Comparison of ENCODE assay signal across 1 mouse cellular context in genomic region chr6:113656847-113657246, GRCm38 (mm10).
TF ChIP-seq lines count a peak whose summit lies in the region.

No protein-coding gene starts in this region.

TF ChIP-seq in CH12.LX, 34 proteins besides CTCF, POLR2A, EP300 and RAD21:
- no peak for TF ChIP-seq PAX5 (IDR thresholded peaks at IDR 0.05; ENCODE audit: low read length)
- TF ChIP-seq KAT2A (IDR thresholded peaks at IDR 0.05; ENCODE audit: insufficient replicate concordance, low read length): no peak
- TF ChIP-seq E2F4 (IDR thresholded peaks at IDR 0.05; ENCODE audit: insufficient replicate concordance, low read depth, low read length): no peak
- no peak for TF ChIP-seq ZC3H11A (IDR thresholded peaks at IDR 0.05; ENCODE audit: low read depth, low read length)
- TF ChIP-seq MAZ (IDR thresholded peaks at IDR 0.05; ENCODE audit: low read depth, low read length): no peak
- no peak for TF ChIP-seq TCF12 (IDR thresholded peaks at IDR 0.05; ENCODE audit: low read depth, low read length)
- no peak for TF ChIP-seq RCOR1 (conservative IDR thresholded peaks at IDR 0.05; ENCODE audit: low read depth, low read length)
- no peak for TF ChIP-seq CHD1 (IDR thresholded peaks at IDR 0.05; ENCODE audit: low read depth, low read length)
- no peak for TF ChIP-seq ZKSCAN1 (IDR thresholded peaks at IDR 0.05; ENCODE audit: borderline replicate concordance, low read depth, low read length)
- TF ChIP-seq CHD2 (IDR thresholded peaks at IDR 0.05; ENCODE audit: low read length): no peak
- no peak for TF ChIP-seq NELFE (IDR thresholded peaks at IDR 0.05; ENCODE audit: low read depth, low read length)
- no peak for TF ChIP-seq USF1 (IDR thresholded peaks at IDR 0.05; ENCODE audit: low read depth, low read length)
- TF ChIP-seq GABPA (IDR thresholded peaks at IDR 0.05; ENCODE audit: insufficient replicate concordance, low read depth, low read length): no peak
- TF ChIP-seq USF2 (conservative IDR thresholded peaks at IDR 0.05; ENCODE audit: low read depth, low read length): no peak
- no peak for TF ChIP-seq MYC (IDR thresholded peaks at IDR 0.05; ENCODE audit: low read depth, low read length)
- no peak for TF ChIP-seq ETS1 (conservative IDR thresholded peaks at IDR 0.05; ENCODE audit: low read depth, low read length)
TF ChIP-seq in CH12.LX: peak in this region for 0.
